Mouse (Mus musculus): ENCODE measurements around the gene Jakmip3. TPM values are rescaled to one million over a fixed set of nuclear protein-coding genes. Genes with fewer than 3 reads are reported as not detected.
A peak's percentile ranks its signal among the peaks of the same experiment; 100 is the strongest.

Gene Jakmip3
- polyA plus RNA-seq, 2 experiments = 0.01 TPM; not detected in 1

GRCm38 (mm10) chr7:139103960-139104381 is 163.4 kb downstream of the Jakmip3 start:
- Histone ChIP-seq H3K4me2 (ENCODE audit: low read depth) (no peak overlapping the region), H3K36me3 (replicated peaks; ENCODE audit: control insufficient read depth, insufficient read depth, low read depth) (no peaks in the 10 kb centered on the region), H3K4me1 (replicated peaks; ENCODE audit: control insufficient read depth in 2 of 2, insufficient read depth in 2 of 2, low read length in 1 of 2) (no peaks in the 10 kb centered on the region), H3K4me3 (ENCODE audit: insufficient read depth in 1 of 2, low read depth in 2 of 2, low read length in 2 of 2) (no peak overlapping the region), H3K9me3 (ENCODE audit: control insufficient read depth, low read length) (no peaks in the 10 kb centered on the region), H3K9ac (replicated peaks) (no peak overlapping the region), H3K27ac (no peak overlapping the region), H3K27me3 (ENCODE audit: control insufficient read depth, insufficient read depth, low read length) (no peaks in the 10 kb centered on the region)
- DNase-seq (ENCODE audit: low read depth in 3 of 3, low spot score in 3 of 3) (no peak), ATAC-seq (ENCODE audit: insufficient read depth) (no peak)
- TF ChIP-seq EP300 (IDR thresholded peaks at IDR 0.05; ENCODE audit: low read depth) = no peak
- peak; percentile 45 for TF ChIP-seq CTCF (IDR thresholded peaks at IDR 0.05; ENCODE audit: low read depth)
- WGBS (ENCODE audit: insufficient replicate concordance) = 50% methylated on average over 10 of the region's 10 CpGs

GRCm38 (mm10) chr7:139105076-139105475 is 164.5 kb downstream of the Jakmip3 start:
- Histone ChIP-seq H3K27ac (no peak overlapping the region), H3K9ac (replicated peaks) (no peak overlapping the region), H3K27me3 (ENCODE audit: control insufficient read depth, insufficient read depth, low read length) (no peaks in the 10 kb centered on the region), H3K4me1 (replicated peaks; ENCODE audit: control insufficient read depth in 2 of 2, insufficient read depth in 2 of 2, low read length in 1 of 2) (no peaks in the 10 kb centered on the region), H3K4me2 (ENCODE audit: low read depth) (no peak overlapping the region), H3K4me3 (ENCODE audit: insufficient read depth in 1 of 2, low read depth in 2 of 2, low read length in 2 of 2) (no peak overlapping the region), H3K36me3 (replicated peaks; ENCODE audit: control insufficient read depth, insufficient read depth, low read depth) (no peaks in the 10 kb centered on the region), H3K9me3 (ENCODE audit: control insufficient read depth, low read length) (no peaks in the 10 kb centered on the region)
- DNase-seq (ENCODE audit: low read depth in 3 of 3, low spot score in 3 of 3) = no peak
- TF ChIP-seq EP300 (IDR thresholded peaks at IDR 0.05; ENCODE audit: low read depth) (no peak), CTCF (IDR thresholded peaks at IDR 0.05; ENCODE audit: low read depth) (no peak)
- 49% methylated on average over 5 of the region's 5 CpGs for WGBS (ENCODE audit: insufficient replicate concordance)
- no peak for ATAC-seq (ENCODE audit: insufficient read depth)

- TF ChIP-seq EP300 (IDR thresholded peaks at IDR 0.05; ENCODE audit: low read depth) (no peak), CTCF (IDR thresholded peaks at IDR 0.05; ENCODE audit: low read depth) (no peak)
- no peak for ATAC-seq (ENCODE audit: insufficient read depth)
Measured at GRCm38 (mm10) chr7:139105705-139106104, 165.2 kb downstream of the Jakmip3 start.

GRCm38 (mm10) chr7:139107908-139108650 is 167.5 kb downstream of the Jakmip3 start:
- Histone ChIP-seq H3K9me3 (ENCODE audit: control insufficient read depth, low read length) (no peaks in the 10 kb centered on the region), H3K4me3 (ENCODE audit: insufficient read depth in 1 of 2, low read depth in 2 of 2, low read length in 2 of 2) (no peak overlapping the region), H3K27me3 (ENCODE audit: control insufficient read depth, insufficient read depth, low read length) (no peaks in the 10 kb centered on the region), H3K4me2 (ENCODE audit: low read depth) (no peak overlapping the region), H3K36me3 (replicated peaks; ENCODE audit: control insufficient read depth, insufficient read depth, low read depth) (no peaks in the 10 kb centered on the region), H3K9ac (replicated peaks) (no peak overlapping the region), H3K27ac (no peak overlapping the region), H3K4me1 (replicated peaks; ENCODE audit: control insufficient read depth in 2 of 2, insufficient read depth in 2 of 2, low read length in 1 of 2) (no peaks in the 10 kb centered on the region)
- 65% methylated on average over 9 of the region's 9 CpGs for WGBS (ENCODE audit: insufficient replicate concordance)
- DNase-seq (ENCODE audit: low read depth in 3 of 3, low spot score in 3 of 3) (no peak), ATAC-seq (ENCODE audit: insufficient read depth) (no peak)
- TF ChIP-seq EP300 (IDR thresholded peaks at IDR 0.05; ENCODE audit: low read depth) (no peak), CTCF (IDR thresholded peaks at IDR 0.05; ENCODE audit: low read depth) (no peak)

More at GRCm38 (mm10) chr7:139105705-139106104, 165.2 kb downstream of the Jakmip3 start:
- Histone ChIP-seq H3K27ac (no peak overlapping the region), H3K9ac (replicated peaks) (no peak overlapping the region), H3K9me3 (ENCODE audit: control insufficient read depth, low read length) (no peaks in the 10 kb centered on the region), H3K4me2 (ENCODE audit: low read depth) (no peak overlapping the region), H3K4me1 (replicated peaks; ENCODE audit: control insufficient read depth in 2 of 2, insufficient read depth in 2 of 2, low read length in 1 of 2) (no peaks in the 10 kb centered on the region), H3K4me3 (ENCODE audit: insufficient read depth in 1 of 2, low read depth in 2 of 2, low read length in 2 of 2) (no peak overlapping the region), H3K36me3 (replicated peaks; ENCODE audit: control insufficient read depth, insufficient read depth, low read depth) (no peaks in the 10 kb centered on the region), H3K27me3 (ENCODE audit: control insufficient read depth, insufficient read depth, low read length) (no peaks in the 10 kb centered on the region)
- 65% methylated on average over 7 of the region's 7 CpGs for WGBS (ENCODE audit: insufficient replicate concordance)
- DNase-seq (ENCODE audit: low read depth in 3 of 3, low spot score in 3 of 3) = no peak

- Histone ChIP-seq H3K4me1 (replicated peaks; ENCODE audit: control insufficient read depth in 2 of 2, insufficient read depth in 2 of 2, low read length in 1 of 2) (no peaks in the 10 kb centered on the region), H3K4me3 (ENCODE audit: insufficient read depth in 1 of 2, low read depth in 2 of 2, low read length in 2 of 2) (no peak overlapping the region), H3K27me3 (ENCODE audit: control insufficient read depth, insufficient read depth, low read length) (no peaks in the 10 kb centered on the region), H3K36me3 (replicated peaks; ENCODE audit: control insufficient read depth, insufficient read depth, low read depth) (no peaks in the 10 kb centered on the region), H3K9me3 (ENCODE audit: control insufficient read depth, low read length) (no peaks in the 10 kb centered on the region), H3K27ac (no peak overlapping the region), H3K4me2 (ENCODE audit: low read depth) (no peak overlapping the region), H3K9ac (replicated peaks) (no peak overlapping the region)
- TF ChIP-seq CTCF (IDR thresholded peaks at IDR 0.05; ENCODE audit: low read depth) (peak; percentile 80), EP300 (IDR thresholded peaks at IDR 0.05; ENCODE audit: low read depth) (no peak)
- WGBS (ENCODE audit: insufficient replicate concordance) = 30% methylated on average over 13 of the region's 13 CpGs
- DNase-seq (ENCODE audit: low read depth in 3 of 3, low spot score in 3 of 3) (peak in 2 of 3 experiments; percentile 7 to 12), ATAC-seq (ENCODE audit: insufficient read depth) (no peak)
Measured at GRCm38 (mm10) chr7:139119152-139119774, 178.7 kb downstream of the Jakmip3 start.

Measured in liver, embryonic 14.5 days (tissue).